Mouse (Mus musculus) adrenal gland, postnatal 25 days (tissue): ENCODE results near the gene Ssbp4. TPM values are rescaled to one million over a fixed set of nuclear protein-coding genes. Genes with fewer than 3 reads are reported as not detected.

Experiments
- DNase-seq: peaks from one replicate; pipeline ENCODE4 v3.0.0; 2021; ENCODE audit warnings: mixed read lengths
- total RNA-seq: library from RNA; stranded (reverse); gene quantifications from 2 replicates; pipeline ENCODE4 v1.2.3, GENCODE M21; 2021

Gene Ssbp4
- total RNA-seq, 1 experiment from 2014 or later, result 88.2 TPM

DNA sequence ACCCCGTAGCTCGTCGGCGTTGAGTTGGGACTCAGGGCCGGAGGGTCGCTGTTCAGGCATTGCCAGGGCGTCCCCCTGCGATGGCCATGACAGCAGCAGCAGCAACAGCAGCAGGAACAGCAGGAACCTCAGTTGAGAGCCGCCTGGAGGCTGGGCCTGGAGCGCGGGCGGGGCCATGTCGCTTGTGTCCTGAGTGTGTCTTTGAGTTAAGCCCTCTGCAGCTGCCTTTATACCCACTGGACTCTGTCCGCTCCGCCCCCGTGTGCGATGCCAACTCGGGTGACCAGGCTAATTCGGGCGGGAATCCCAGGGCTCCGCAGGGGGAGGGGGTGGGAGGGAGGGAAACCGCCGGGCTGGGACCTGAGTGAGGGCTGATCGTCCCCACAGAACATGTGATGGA lies 22.8 kb upstream of the Ssbp4 start:
- DNase-seq, result peak; percentile 41

DNA sequence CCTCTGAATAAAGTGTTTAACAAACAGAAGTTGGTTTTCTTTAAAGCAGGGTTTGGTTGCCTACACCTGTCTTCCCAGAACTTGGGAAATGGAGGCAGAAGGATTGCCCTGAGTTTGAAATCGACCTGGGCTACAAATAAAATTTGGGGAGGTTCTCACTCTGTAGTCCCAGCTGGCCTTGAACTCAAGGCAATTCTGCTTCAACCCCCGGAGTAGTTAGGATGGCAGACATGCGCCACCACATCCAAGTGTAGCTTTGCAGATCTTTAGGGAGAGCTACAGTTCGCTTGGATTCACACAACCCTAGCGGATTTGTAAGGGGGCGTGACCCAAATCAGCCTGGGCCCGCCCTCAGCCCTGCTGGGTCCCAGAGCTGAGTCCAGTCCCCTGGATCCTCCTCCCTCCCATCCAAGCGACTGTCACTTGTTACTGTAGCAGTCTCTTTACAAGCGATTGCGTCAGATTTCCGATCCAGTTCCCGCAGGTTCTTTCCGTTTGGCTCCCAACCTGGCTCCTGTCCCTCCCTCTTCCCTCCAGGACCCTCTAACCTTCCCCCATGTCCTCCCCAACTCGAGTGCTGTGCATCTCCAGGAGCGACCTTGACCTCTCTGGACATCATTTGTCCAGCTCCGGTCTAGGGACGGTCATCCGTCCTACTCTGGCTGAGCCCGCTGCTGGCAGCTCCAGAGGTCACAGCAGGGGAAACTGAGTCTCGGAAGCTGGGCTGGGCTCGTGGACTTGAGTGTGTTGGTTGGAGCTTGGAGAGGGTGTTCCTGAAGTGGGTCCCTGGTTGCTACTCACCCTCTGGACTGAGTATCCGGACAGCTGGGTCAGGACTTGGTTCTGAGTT lies 22.1 kb upstream of the Ssbp4 start:
- peak; percentile 75 for DNase-seq

DNA sequence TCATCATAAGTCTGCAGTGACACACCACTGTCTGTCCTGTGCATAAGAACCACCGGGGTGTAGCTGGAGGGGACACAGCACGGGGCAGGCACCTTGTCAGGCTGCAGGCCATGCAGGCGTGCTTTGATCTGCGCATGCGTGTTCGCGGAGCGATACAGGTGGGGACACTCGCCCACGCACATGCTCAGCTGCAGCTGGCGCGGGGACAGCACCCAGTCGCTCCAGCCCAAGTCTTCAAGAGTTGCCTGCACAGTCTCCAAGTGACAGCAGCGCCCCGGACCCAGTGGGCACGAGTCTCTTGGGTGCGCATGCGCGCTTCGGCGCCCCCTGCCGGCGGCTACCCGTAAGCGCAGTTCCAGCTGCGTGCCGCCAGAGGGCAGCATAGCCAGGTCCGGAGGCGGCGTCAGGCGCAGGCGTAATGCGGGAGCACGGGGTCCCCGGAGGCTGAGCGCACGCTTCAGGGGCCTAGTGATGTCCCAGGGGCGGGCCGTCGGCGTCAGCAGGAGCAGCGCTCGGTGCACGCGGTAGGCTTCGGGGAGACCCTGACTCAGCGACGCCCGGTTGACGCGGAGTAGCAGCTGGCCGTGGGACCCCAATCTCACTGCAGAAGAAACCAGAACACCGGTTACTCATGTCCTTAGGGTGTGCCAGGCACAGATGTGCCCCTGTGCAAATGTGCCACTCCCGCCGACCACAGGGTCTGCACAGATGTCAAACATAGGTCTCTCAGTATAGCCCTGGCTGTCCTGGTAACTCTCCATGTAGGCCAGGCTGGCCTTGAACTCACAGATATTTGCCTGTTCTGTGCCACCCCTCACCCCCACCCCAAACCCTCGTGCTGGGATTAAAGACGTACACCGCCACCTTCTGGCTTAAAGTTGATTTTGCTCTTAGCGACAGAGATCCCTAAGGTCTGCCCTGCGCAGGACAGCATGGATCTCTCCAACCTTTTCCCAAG lies 21.2 kb upstream of the Ssbp4 start:
- peak; percentile 86 for DNase-seq

DNA sequence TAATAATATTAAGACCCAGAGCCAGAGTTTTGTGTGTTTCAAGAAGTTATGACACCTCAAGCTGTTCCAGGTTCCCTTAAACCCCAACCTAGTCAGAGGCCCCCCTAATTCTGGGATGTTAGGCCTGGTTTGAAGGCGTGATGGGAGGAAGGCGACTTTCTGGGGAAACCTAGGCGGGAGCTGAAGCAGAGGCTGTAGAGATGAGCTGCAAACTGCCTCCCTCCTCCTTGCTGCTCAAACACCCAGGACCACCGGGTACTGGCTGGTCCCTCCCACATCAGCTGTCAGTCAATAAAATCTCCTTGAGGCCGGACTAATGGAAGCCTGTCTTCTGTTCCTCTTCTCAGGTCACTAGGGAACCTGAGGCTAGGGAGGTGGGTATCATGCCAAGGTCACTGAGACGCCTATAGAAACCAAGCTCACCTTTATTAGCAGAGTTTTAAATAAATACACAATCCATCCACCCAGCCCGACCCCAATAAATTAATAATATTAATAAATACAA lies 20.4 kb upstream of the Ssbp4 start:
- no peak for DNase-seq

DNA sequence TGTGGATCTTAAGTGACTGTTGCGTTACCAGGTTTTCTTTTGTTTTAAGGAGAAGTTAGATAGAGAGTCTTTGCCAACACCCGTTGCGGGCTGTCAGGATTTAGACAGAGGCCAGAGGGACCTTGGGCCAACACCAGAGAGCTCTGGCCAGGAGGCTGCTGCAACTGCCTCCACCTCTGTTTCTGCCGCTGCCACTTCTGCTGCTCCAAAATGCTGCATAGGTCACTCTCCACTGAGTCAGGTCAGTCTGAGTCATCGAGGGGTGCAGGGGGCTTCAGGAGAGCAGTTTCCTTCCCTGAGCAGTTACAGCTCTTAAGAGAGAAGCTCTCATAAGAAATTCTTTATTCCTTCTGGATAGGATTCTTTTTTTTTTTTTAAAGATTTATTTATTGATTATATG lies 18.4 kb upstream of the Ssbp4 start:
- DNase-seq, result no peak

DNA sequence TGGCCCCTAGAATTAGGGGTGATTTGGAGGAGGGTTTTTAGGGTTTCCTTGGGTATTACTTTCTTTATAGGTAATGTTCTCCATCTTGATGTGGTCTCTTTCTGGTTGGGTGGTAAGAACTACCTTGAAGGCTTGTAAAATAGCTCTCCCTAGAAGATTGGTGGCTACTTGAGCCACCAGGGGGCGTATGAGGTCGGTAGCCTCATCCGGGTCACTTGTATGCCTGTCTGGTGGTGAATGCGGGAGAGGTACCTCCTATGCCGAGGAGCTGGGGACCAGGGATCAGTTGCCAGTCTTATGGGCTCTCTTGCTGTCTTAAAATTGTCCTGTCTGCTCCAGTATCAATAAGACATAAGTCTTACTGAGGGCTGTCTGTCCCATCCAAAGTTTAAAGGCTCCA lies 16.4 kb upstream of the Ssbp4 start:
- DNase-seq, result peak; percentile 50

DNA sequence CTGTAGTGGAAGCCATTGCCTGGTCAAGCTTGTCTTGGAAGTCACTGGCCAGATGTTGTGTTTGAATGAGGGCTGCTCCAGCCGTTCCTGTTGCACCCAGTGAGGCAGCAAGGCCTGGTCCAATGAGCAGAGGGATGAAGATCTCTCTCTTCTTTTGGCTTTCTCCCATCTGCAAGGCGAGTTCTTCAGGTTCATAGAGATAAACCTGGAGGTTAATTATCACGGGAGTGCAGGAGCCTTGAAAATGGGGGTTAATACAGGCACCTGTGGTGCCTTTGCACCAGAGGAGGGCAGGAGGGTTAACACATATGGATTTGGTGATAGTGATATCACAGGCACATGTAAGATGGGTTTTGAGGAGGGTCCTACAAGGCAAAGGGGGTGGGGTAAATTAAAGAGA lies 13.5 kb upstream of the Ssbp4 start:
- no peak for DNase-seq

DNA sequence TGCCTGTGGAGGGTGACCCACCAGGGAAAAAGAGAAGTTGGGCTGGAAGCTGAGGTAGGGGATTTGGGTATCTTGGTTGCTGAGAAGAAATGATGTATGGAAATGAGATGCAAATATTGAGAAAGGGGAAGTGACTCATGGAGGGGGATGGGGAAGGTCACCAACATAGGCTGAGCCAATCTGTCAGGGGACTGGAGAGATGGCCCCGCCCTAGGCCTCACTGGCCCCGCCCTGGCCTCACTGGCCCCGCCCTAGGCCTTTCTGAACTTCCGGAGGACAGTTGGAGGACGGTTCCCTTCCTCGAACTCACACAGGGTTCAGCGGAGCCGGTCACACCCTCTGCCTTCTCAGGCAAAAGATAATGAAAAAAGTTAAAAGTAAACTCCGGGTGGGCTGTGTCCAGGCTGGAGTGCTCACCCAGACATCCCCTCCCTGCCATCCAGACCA lies 10.2 kb upstream of the Ssbp4 start:
- no peak for DNase-seq

DNA sequence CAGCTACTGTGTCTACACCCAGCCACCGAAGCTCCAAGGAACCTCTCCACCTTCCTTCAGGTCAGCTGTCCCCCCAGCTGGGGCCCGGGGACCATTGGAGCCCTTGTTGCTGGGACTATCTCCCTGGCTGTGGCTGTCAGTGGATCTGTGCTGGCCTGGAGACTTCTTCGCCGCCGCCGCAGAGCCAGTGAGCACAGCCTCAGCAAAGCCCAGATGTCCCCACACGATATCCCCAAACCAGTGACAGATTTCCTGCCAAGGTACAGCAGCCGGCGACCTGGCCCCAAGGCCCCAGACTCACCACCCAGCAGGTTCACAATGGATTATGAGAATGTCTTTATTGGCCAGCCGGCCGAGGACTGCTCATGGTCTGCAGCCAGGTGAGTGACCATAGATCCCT lies 9.3 kb upstream of the Ssbp4 start:
- DNase-seq, result no peak

DNA sequence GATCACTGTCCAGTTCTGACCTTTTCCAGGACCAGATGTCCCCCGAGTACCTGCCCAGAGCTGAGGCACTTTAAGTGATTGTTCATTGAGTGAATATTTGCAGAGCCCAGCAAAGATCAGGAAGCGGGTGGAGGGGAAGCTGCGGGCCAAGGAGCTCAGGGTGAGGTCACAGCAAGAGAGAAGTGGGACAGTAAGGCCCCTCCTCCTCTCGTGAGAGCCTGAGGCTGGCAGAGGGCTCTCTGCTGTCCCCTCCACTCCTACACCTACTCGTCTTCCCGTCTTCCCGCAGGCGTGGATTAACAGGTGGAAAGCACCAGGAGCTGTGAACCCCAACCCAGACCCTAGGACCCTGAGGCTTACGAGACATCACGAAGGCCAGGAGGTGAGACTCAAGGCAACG lies 8.0 kb upstream of the Ssbp4 start:
- no peak for DNase-seq

DNA sequence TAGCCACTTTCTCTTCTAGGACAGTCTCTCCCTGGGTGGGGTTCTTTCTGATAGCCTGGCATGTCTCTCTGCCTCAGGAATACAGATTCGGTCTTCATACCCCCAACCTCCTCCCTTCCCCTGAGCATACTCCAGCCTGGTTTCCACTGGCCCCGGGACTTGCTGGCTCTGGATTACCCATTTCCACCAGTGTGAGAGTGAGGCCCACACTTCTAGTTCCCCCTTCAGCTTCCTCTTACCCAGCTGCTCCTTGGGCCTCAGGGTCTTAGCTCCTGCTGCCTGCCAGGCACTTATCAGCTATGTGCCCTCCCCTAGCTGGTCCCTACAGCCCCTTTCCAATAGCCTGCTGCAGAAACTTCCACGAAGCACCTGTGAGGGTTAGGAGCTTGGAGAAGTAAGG lies 7.2 kb upstream of the Ssbp4 start, which contains the start of gene Lrrc25:
Gene Lrrc25 (plus strand): TSS at position 262 of the 400 bp plus-strand sequence.
- no peak for DNase-seq

DNA sequence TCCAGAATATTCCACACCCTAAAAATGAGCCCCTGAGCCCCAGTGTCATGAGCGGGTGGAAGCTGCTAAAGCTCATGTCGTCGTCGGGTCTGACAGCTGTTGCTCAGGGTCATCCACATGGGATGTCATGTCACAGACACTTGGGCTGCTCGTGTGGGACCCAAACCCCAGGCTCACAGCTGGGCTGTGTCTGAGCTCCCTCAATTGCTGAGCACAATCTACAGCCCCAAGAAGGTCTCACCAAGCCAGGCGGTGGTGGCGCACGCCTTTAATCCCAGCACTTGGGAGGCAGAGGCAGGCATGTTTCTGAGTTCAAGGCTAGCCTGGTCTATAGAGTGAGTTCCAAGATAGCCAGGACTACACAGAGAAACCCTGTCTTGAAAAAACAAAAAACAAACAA lies 6.6 kb upstream of the Ssbp4 start:
- DNase-seq, result no peak

DNA sequence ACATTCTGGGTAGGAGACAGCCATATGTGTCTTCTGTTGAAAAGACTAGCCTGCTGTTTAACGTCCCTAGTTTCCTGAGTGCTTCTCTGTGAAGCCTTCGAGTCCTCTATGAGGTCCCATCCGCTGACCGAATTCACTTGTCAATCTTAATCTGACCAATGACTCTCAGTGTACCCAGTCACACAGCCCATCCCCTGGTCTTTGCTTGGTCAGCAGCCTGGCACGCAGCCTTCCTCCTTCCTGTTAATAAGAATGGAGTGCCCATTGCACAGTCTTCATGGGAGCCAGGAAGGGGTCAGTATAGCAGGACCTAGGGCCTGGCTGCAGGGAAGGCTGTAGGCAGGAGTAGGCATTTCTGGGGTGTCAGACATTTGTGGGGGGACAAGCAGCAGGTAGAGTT lies 5.8 kb upstream of the Ssbp4 start:
- no peak for DNase-seq

DNA sequence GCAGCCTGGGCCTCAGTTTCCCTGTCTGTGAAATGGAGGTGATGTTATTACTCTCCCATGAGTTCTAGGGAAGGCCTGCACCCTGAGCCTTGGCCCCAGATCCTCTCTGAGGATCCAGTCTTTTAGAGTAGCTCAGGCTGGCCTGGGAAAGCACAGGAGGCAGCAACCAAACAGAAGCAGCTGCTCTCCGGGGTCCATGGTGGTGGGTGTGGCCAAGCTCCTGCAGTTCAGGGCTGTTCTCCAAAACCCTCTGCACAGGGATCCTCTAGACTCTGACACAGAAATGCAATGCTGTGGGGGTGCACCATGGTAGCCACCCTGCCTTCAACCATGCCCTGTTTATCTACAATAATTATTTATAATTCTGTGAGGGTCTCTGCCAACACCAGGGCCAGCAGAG lies 5.1 kb upstream of the Ssbp4 start:
- no peak for DNase-seq

DNA sequence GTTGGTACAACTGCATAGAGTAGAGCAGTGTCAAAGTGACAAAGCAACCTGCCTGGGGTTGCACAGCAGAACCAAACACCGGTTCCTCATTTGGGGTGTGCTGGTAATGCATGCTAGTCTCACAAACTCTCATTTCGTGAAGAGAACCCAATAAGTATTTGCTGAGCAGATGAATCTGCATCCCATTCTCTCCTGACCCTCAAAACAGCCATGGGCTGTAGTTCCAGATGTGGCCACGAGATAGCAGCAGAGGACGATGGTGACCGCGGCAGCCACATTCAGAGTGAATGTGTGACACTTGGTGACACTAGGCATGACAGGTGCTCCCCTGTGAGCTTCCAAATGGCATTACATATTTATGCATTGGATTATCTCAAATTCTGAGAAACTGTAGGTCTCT lies 3.2 kb upstream of the Ssbp4 start:
- DNase-seq, result peak; percentile 82

DNA sequence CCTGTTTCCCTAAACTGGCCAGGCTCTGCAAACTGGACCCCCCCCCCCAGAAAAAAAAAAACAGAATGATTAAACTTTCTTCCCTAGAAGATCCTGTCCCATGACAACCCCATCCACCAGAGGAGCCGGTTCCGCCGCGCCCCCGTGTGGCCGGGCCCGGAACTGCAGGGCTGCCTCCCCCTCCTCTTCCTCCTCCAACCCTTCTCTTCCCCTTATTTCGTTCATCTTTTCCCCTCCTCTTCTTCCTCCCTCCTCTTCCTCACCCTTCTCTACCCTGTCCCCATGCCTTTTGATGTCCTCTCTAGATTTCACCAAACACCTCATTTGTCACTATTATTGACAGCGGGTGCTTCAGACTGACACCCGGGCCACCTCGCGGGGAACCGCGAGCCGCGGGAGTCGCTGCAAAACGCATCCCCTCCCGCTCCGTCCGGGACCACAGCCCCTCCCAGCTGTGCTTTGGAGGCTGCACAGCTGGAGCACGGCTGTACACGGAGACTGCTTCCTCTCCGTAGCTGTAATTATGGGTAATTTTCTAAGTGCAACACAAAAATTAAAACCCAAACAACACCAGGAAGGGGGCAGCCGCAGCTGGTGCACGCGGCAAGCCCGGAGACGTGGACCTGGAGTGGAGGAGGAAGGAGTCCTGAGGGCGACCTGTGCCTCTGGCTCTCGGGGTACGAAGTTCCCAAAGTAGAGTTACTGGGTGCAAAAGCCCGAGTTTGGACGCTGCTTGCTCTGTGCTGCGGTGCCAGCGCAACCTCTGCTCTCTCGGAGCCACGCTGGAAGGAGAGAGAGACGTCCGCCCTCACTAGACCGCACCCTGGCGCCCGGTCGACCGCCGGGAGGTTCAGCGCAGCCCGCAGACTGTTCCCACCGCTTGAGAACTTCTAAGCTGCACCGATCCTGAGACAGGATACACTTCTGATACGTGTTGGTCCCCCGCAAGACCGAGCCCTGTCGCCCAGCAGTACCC lies 2.4 kb upstream of the Ssbp4 start:
- peak; percentile 91 for DNase-seq

DNA sequence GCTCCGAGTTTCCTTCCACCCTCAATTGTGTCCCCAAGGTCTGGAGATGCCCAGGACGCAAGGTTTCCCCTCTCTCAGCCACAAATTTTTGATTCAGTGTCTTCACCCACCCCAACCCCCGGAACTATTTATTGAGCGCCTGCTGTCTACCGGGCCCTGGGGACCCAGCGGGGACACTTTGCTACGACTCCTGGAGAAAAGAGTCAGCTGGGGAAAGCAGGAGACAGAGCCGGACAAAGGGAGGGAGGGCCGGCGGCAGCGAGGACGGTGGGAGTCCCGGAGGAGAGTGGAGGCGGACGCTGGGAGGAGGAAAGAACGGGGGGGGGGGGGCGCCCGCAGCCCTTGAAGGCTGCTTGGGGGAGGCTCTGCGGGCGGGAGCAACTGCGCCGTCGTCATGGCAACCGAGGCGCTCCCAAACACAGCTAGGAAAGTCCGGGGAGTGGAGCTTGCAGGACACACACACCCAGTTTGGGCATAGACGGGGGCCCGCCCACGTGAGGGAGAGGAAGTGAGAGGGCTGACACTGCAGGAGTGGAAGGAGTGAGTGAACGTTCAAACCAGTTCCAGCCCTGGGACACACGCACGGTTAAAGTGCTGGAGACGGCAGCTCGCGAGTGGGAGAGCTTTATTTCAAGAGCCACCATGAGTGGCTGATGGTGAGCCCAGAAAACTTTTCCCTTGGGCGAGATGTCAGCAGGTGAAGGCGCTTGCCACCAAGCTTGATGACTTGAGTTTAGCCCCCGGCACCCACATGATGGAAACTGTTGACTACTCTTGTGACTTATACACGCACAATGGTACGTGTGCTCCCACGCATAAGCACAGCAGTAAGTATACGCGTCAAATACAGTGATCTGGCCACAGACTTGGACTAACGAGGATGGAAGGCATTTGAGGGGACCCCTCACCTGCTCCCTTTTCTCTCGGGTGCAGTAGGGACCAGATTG lies 1.4 kb upstream of the Ssbp4 start:
- peak; percentile 87 for DNase-seq

DNA sequence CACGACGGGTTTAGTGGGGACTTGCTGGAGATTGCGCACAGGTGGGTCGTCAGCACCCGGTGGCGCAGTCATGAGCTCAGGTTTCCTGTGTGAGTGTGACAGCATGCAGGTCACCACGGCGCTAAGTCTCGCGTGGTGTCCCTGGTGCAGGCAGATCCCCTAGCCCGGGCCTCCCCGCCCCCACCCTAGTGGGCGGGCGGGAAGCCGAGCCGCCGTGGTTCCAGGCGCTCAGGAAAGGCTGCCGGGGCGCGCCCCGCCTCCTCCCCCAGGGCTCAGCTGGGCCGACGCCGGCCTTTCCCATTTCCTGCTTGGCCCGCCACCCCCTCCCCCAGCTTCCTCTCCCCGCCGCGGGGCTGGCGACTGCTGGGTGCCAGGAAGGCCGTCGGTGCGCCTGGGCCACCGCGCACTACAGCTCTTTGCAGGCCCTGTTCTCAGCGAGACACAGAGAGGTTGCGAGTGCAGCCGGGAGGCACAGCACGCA lies 736 bp upstream of the Ssbp4 start:
- DNase-seq, result peak; percentile 90

DNA sequence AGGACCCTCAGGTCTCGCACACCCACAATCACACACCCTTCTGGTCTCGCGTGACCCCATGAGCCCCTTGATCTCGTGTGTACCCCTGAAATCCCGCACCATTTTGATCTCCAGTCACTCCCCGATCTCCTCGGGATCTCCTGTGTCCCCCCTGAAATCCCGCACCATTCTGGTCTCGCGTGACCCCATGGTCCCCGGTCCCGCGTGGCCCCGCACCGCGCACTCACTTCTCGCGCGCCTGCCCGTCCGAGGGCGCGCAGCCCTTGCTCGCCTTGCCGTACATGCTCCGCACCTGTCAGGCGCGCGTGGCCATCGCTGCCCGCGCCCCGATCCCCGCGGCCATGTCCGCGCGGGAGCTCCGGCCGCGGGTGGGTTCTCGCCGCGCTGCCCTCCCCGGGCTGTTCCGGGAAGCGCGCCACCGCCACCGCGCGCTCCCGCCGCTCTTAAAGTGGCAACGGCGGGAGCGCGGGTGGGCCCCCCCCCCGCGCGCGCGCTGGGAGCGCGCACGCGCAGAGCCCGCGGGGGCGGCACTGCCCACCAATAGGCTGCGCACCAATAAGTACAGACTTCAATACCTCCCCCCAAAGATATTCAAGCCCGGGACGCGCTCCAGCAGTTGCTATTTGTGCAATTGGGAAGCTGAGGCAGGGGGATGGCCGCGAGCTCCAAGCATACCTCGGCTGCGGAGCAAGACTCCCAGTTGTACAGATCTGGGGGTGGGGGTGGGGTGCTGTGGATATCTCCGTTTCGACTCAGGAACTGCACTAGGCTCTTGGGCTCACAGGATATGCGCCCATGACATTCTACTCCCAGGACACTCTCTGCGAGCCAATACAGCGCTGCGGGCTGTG lies 549 bp downstream of the Ssbp4 start:
- peak; percentile 63 for DNase-seq

DNA sequence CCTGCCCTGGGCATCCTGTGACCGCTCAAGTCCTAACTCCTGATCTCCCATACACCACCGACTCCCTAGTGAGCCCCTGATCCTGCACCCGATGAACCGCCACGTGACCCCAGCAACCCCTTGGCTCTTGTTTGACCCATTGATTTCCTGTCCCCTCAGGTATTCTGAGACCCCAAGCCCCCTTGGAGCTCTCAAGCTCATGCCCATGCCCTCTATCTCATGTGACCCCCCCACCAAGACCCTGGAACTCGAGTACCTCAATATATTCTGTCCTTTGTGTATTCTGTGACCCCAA lies 1.1 kb downstream of the Ssbp4 start:
- DNase-seq, result no peak
